In genomic region chr8:103880431-103881145, GRCm38 (mm10) we compare ENCODE assay signal across 12 mouse cellular contexts.
DNase-seq lines count a peak whose midpoint lies in the region; ATAC-seq and TF ChIP-seq lines count a peak whose summit lies in the region.
"Had no signal": no experiment of that assay in that cellular context is flagged by ENCODE, and none has a peak within 500 bp of the region (broad histone marks: within the 10 kb centered on the region; RNA-seq: fewer than 3 reads in every experiment).

No protein-coding gene starts in this region.

- no peak overlapping the region for H3K27ac ChIP-seq in midbrain, postnatal 0 days (ENCODE audit: low read depth, low read length)
- no peak overlapping the region for H3K27ac ChIP-seq in midbrain, embryonic 13.5 days
- H3K27ac ChIP-seq: hindbrain, embryonic 15.5 days; macrophage had no signal

- ATAC-seq in frontal cortex, adult (ENCODE audit: low TSS enrichment): peak; percentile 62
- no peak for ATAC-seq in midbrain, postnatal 0 days (ENCODE audit: low FRiP score)
- ATAC-seq in midbrain, embryonic 13.5 days: no peak
- no peak for ATAC-seq in megakaryocyte-erythroid progenitor cell, adult 5-6 weeks (replicated peaks; ENCODE audit: low FRiP score, low TSS enrichment, poor library complexity, severe bottlenecking)
- ATAC-seq: CD4-positive, CD25-positive, alpha-beta regulatory T cell, adult 4 months had no signal

- DNase-seq in frontal cortex, adult 2 months (ENCODE audit: extremely low spot score in 1 of 2, low spot score in 1 of 2): no peak
- DNase-seq in midbrain, postnatal 0 days (ENCODE audit: low spot score): peak; percentile 32
- peak; percentile 42 for DNase-seq in lung, postnatal 10 days
- DNase-seq in testis, postnatal 14 days (ENCODE audit: low spot score): peak; percentile 10
- DNase-seq in spleen, adult 12 weeks (ENCODE audit: low spot score): no peak
- DNase-seq: cerebellum, adult 9-11 months had no signal

- no peak for TF ChIP-seq CTCF in midbrain, postnatal 0 days (IDR thresholded peaks at IDR 0.05)

- WGBS in midbrain, postnatal 0 days: 88% methylated on average over 14 of the region's 14 CpGs
- WGBS in midbrain, embryonic 13.5 days: 92% methylated on average over 14 of the region's 14 CpGs

- no peak overlapping the region for H3K4me2 ChIP-seq in midbrain, postnatal 0 days (ENCODE audit: low read depth, low read length, poor library complexity, severe bottlenecking)
- H3K4me2 ChIP-seq in midbrain, embryonic 13.5 days (replicated peaks): no peak overlapping the region
- H3K4me2 ChIP-seq: hindbrain, embryonic 15.5 days had no signal

- H3K9me3 ChIP-seq in midbrain, postnatal 0 days (ENCODE audit: low read length): no peaks in the 10 kb centered on the region
- no peaks in the 10 kb centered on the region for H3K9me3 ChIP-seq in midbrain, embryonic 13.5 days
- H3K9me3 ChIP-seq: hindbrain, embryonic 15.5 days had no signal

- no peaks in the 10 kb centered on the region for H3K36me3 ChIP-seq in midbrain, postnatal 0 days (ENCODE audit: insufficient read depth, low read length)
- H3K36me3 ChIP-seq in midbrain, embryonic 13.5 days: no peaks in the 10 kb centered on the region
- H3K36me3 ChIP-seq: hindbrain, embryonic 15.5 days had no signal

- no peak overlapping the region for H3K4me3 ChIP-seq in midbrain, postnatal 0 days (ENCODE audit: low read depth, low read length)
- no peak overlapping the region for H3K4me3 ChIP-seq in midbrain, embryonic 13.5 days (replicated peaks)
- H3K4me3 ChIP-seq: hindbrain, embryonic 15.5 days had no signal

- H3K27me3 ChIP-seq in midbrain, postnatal 0 days (ENCODE audit: insufficient read depth, low read length): no peaks in the 10 kb centered on the region
- no peaks in the 10 kb centered on the region for H3K27me3 ChIP-seq in midbrain, embryonic 13.5 days
- H3K27me3 ChIP-seq: hindbrain, embryonic 15.5 days had no signal

- H3K4me1 ChIP-seq in midbrain, postnatal 0 days (ENCODE audit: insufficient read depth, low read length): no peaks in the 10 kb centered on the region
- H3K4me1 ChIP-seq in midbrain, embryonic 13.5 days (replicated peaks): no peaks in the 10 kb centered on the region

- H3K9ac ChIP-seq in midbrain, postnatal 0 days (replicated peaks; ENCODE audit: low read length, poor library complexity, severe bottlenecking): no peak overlapping the region
- no peak overlapping the region for H3K9ac ChIP-seq in midbrain, embryonic 13.5 days (replicated peaks)
- H3K9ac ChIP-seq: hindbrain, embryonic 15.5 days had no signal

Comparison
In these comparisons a context has a peak if more than half of its experiments do, and no peak if none do; other contexts are left out.
1. DNase-seq: peak in midbrain, postnatal 0 days (single experiment), lung, postnatal 10 days (single experiment) and testis, postnatal 14 days (single experiment); none in frontal cortex, adult 2 months (0 of 2) and spleen, adult 12 weeks (single experiment).